Mouse (Mus musculus): Measurements from ENCODE around the gene Serpinb6a.

Serpinb6a gene

GRCm38 (mm10) chr13:34002058-34003006 lies at the start of gene Serpinb6a, which contains the start of gene Ripk1:
Gene Serpinb6a (minus strand): TSS chr13:34002794.
Gene Ripk1 (plus strand): TSS chr13:34002363.
- DNase-seq (ENCODE audit: low spot score in 2 of 2), result peak; percentile 74 to 82

- DNase-seq (ENCODE audit: low spot score in 2 of 2), result no peak
These were observed 49.1 kb upstream of the Serpinb6a start for GRCm38 (mm10) chr13:34051692-34052091.

- no peak for DNase-seq (ENCODE audit: low spot score in 2 of 2)
These were observed 47.9 kb upstream of the Serpinb6a start for GRCm38 (mm10) chr13:34050479-34050878.

- DNase-seq (ENCODE audit: low spot score in 2 of 2), result no peak
These were observed 44.9 kb upstream of the Serpinb6a start for GRCm38 (mm10) chr13:34047526-34047925.

- DNase-seq (ENCODE audit: low spot score in 2 of 2), result peak; percentile 56 to 82
These were observed 43.9 kb upstream of the Serpinb6a start for GRCm38 (mm10) chr13:34046421-34047012.

GRCm38 (mm10) chr13:34045511-34046249 lies 43.1 kb upstream of the Serpinb6a start:
- no peak for DNase-seq (ENCODE audit: low spot score in 2 of 2)

- no peak for DNase-seq (ENCODE audit: low spot score in 2 of 2)
These were observed 41.3 kb upstream of the Serpinb6a start for GRCm38 (mm10) chr13:34043716-34044393.

- DNase-seq (ENCODE audit: low spot score in 2 of 2), result no peak
These were observed 37.5 kb upstream of the Serpinb6a start for GRCm38 (mm10) chr13:34040091-34040490.

- DNase-seq (ENCODE audit: low spot score in 2 of 2), result no peak
These were observed 36.3 kb upstream of the Serpinb6a start for GRCm38 (mm10) chr13:34038901-34039341.

GRCm38 (mm10) chr13:34038056-34038432 lies 35.5 kb upstream of the Serpinb6a start:
- DNase-seq (ENCODE audit: low spot score in 2 of 2), result no peak

GRCm38 (mm10) chr13:34037172-34038055 lies 34.8 kb upstream of the Serpinb6a start, which contains the start of gene Bphl:
Gene Bphl (plus strand): TSS chr13:34037597.
- peak; percentile 81 to 89 for DNase-seq (ENCODE audit: low spot score in 2 of 2)

- no peak for DNase-seq (ENCODE audit: low spot score in 2 of 2)
These were observed 34.1 kb upstream of the Serpinb6a start for GRCm38 (mm10) chr13:34036726-34037125.

GRCm38 (mm10) chr13:34035424-34035823 lies 32.8 kb upstream of the Serpinb6a start:
- DNase-seq (ENCODE audit: low spot score in 2 of 2), result no peak

GRCm38 (mm10) chr13:34032041-34032440 lies 29.4 kb upstream of the Serpinb6a start:
- DNase-seq (ENCODE audit: low spot score in 2 of 2), result no peak

GRCm38 (mm10) chr13:34021998-34022397 lies 19.4 kb upstream of the Serpinb6a start:
- no peak for DNase-seq (ENCODE audit: low spot score in 2 of 2)

GRCm38 (mm10) chr13:34018521-34018920 lies 15.9 kb upstream of the Serpinb6a start:
- no peak for DNase-seq (ENCODE audit: low spot score in 2 of 2)

- peak in 1 of 2 experiments; percentile 40 for DNase-seq (ENCODE audit: low spot score in 2 of 2)
These were observed 14.5 kb upstream of the Serpinb6a start for GRCm38 (mm10) chr13:34016927-34017569.

- DNase-seq (ENCODE audit: low spot score in 2 of 2), result no peak
These were observed 4.6 kb upstream of the Serpinb6a start for GRCm38 (mm10) chr13:34007234-34007633.

GRCm38 (mm10) chr13:34003058-34003457 lies 464 bp upstream of the Serpinb6a start:
- DNase-seq (ENCODE audit: low spot score in 2 of 2), result no peak

GRCm38 (mm10) chr13:33995197-33995596 lies 7.4 kb downstream of the Serpinb6a start:
- DNase-seq (ENCODE audit: low spot score in 2 of 2), result peak; percentile 40 to 60
